Mouse (Mus musculus): ENCODE data around the gene Rgs4.

Gene Rgs4

GRCm38 (mm10) chr1:169747473-169747872, at the start of gene Rgs4:
TSS of gene Rgs4 (minus strand) at chr1:169747642.
- peak; percentile 80 to 83 for DNase-seq (ENCODE audit: low spot score in 2 of 2)

GRCm38 (mm10) chr1:169792437-169792836, 45.0 kb upstream of the Rgs4 start:
- DNase-seq (ENCODE audit: low spot score in 2 of 2) = no peak

- DNase-seq (ENCODE audit: low spot score in 2 of 2) = no peak
These were observed 38.5 kb upstream of the Rgs4 start for GRCm38 (mm10) chr1:169785981-169786380.

GRCm38 (mm10) chr1:169776566-169776965, 29.1 kb upstream of the Rgs4 start:
- DNase-seq (ENCODE audit: low spot score in 2 of 2) = no peak

- DNase-seq (ENCODE audit: low spot score in 2 of 2) = no peak
These were observed 17.1 kb upstream of the Rgs4 start for GRCm38 (mm10) chr1:169764619-169764955.

GRCm38 (mm10) chr1:169763858-169764618, 16.6 kb upstream of the Rgs4 start:
- DNase-seq (ENCODE audit: low spot score in 2 of 2) = no peak

GRCm38 (mm10) chr1:169762524-169762923, 15.1 kb upstream of the Rgs4 start:
- DNase-seq (ENCODE audit: low spot score in 2 of 2) = no peak

- no peak for DNase-seq (ENCODE audit: low spot score in 2 of 2)
These were observed 9.1 kb upstream of the Rgs4 start for GRCm38 (mm10) chr1:169756532-169756931.

GRCm38 (mm10) chr1:169752395-169752794, 5.0 kb upstream of the Rgs4 start:
- no peak for DNase-seq (ENCODE audit: low spot score in 2 of 2)

- DNase-seq (ENCODE audit: low spot score in 2 of 2) = no peak
These were observed 997 bp upstream of the Rgs4 start for GRCm38 (mm10) chr1:169748439-169748838.

GRCm38 (mm10) chr1:169747902-169748301, 460 bp upstream of the Rgs4 start:
- DNase-seq (ENCODE audit: low spot score in 2 of 2) = no peak

GRCm38 (mm10) chr1:169741147-169741546, 6.3 kb downstream of the Rgs4 start:
- no peak for DNase-seq (ENCODE audit: low spot score in 2 of 2)

GRCm38 (mm10) chr1:169737231-169737630, 10.2 kb downstream of the Rgs4 start:
- DNase-seq (ENCODE audit: low spot score in 2 of 2) = no peak

- DNase-seq (ENCODE audit: low spot score in 2 of 2) = no peak
These were observed 11.3 kb downstream of the Rgs4 start for GRCm38 (mm10) chr1:169736139-169736538.

GRCm38 (mm10) chr1:169730599-169731100, 16.8 kb downstream of the Rgs4 start:
- no peak for DNase-seq (ENCODE audit: low spot score in 2 of 2)

GRCm38 (mm10) chr1:169726319-169726718, 21.1 kb downstream of the Rgs4 start:
- no peak for DNase-seq (ENCODE audit: low spot score in 2 of 2)

- no peak for DNase-seq (ENCODE audit: low spot score in 2 of 2)
These were observed 25.6 kb downstream of the Rgs4 start for GRCm38 (mm10) chr1:169721836-169722235.

- no peak for DNase-seq (ENCODE audit: low spot score in 2 of 2)
These were observed 42.9 kb downstream of the Rgs4 start for GRCm38 (mm10) chr1:169704395-169705087.

- DNase-seq (ENCODE audit: low spot score in 2 of 2) = no peak
These were observed 48.3 kb downstream of the Rgs4 start for GRCm38 (mm10) chr1:169699184-169699583.

- DNase-seq (ENCODE audit: low spot score in 2 of 2) = no peak
These were observed 50.2 kb downstream of the Rgs4 start for GRCm38 (mm10) chr1:169697236-169697635.

- no peak for DNase-seq (ENCODE audit: low spot score in 2 of 2)
These were observed 52.1 kb downstream of the Rgs4 start for GRCm38 (mm10) chr1:169695356-169695755.

GRCm38 (mm10) chr1:169693537-169693936, 53.9 kb downstream of the Rgs4 start:
- no peak for DNase-seq (ENCODE audit: low spot score in 2 of 2)

- no peak for DNase-seq (ENCODE audit: low spot score in 2 of 2)
These were observed 54.4 kb downstream of the Rgs4 start for GRCm38 (mm10) chr1:169693040-169693439.
